Mouse (Mus musculus): ENCODE measurements around the gene Ppp1ca. TPM values are rescaled to one million over a fixed set of nuclear protein-coding genes. Genes with fewer than 3 reads are reported as not detected.
A peak's percentile ranks its signal among the peaks of the same experiment; 100 is the strongest.

Ppp1ca gene
- polyA plus RNA-seq, 1 experiment = 421 TPM

DNA sequence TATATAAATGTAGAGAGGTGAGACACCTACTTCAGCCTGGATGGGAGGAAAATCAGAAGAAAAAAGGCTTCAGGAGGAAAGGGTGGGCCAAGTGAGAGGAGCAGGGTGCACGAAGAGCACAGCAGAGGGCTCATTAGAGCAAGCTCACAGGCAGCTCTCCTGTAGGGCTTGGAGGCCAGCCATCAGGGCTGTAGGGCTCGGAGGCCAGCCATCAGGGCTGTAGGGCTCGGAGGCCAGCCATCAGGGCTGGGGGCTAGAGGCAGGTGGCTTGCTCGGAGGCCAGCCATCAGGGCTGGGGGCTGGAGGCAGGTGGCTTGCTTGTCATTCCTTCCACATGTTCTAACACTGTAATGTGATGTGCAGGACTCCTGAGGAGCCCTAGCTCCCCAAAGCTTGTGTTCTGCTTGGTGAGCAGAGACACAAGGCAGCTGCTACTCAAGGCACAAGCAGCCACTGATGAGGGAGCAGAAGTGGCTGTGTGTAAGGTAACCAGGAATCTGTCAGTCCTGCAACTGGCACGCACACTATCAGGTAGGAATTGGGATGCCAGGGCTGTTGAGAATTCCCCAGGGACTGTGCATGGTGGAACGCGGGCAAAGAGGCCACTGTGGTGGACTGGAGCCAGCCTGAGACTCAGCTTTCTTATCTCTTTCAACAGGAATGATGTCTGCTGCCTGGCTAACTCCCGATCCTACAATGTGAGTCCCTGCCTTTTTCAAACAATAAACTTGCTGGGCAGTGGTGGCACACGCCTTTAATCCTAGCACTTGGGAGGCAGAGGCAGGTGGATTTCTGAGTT lies 25.0 kb upstream of the Ppp1ca start:
- TF ChIP-seq POLR2A (IDR thresholded peaks at IDR 0.05; ENCODE audit: extremely low read depth, insufficient read depth, low read length) (no peak), CTCF (IDR thresholded peaks at IDR 0.05; ENCODE audit: extremely low read depth, insufficient read depth, low read length) (no peak)
- Histone ChIP-seq H3K27ac (ENCODE audit: insufficient read depth, low read length) (no peak overlapping the region), H3K4me3 (ENCODE audit: insufficient read depth, low read length) (no peak overlapping the region), H3K4me1 (ENCODE audit: control insufficient read depth, insufficient read depth, low read length) (peaks cover 4% of the 10 kb centered on the region)

DNA sequence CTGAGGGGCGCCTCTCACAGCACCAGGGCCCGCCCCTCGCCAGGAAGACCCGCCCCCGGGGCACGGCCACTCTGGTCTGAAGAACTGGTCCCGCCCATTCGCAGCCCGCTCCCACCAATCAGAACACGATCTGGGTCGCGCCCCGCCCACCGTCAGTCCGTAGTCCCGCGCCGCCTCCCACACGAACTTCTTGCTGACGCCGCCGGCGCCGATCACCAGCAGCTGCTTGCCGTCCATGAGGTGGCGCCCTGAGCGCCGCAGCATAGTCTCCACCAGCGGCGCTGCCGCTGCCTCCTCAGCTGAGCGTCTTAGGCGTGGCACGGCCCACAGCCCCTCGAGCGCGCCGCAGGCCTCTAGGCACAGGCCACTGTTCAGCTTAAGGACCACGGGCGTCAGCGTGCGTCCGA lies 22.5 kb upstream of the Ppp1ca start:
- TF ChIP-seq POLR2A (IDR thresholded peaks at IDR 0.05; ENCODE audit: extremely low read depth, insufficient read depth, low read length) (peak; percentile 89), CTCF (IDR thresholded peaks at IDR 0.05; ENCODE audit: extremely low read depth, insufficient read depth, low read length) (peak; percentile 60)
- peak overlapping the region; percentile 39 for H3K4me3 ChIP-seq (ENCODE audit: insufficient read depth, low read length)
- peak overlapping the region; percentile 76 for H3K27ac ChIP-seq (ENCODE audit: insufficient read depth, low read length)
- H3K4me1 ChIP-seq (ENCODE audit: control insufficient read depth, insufficient read depth, low read length) = no peaks in the 10 kb centered on the region

DNA sequence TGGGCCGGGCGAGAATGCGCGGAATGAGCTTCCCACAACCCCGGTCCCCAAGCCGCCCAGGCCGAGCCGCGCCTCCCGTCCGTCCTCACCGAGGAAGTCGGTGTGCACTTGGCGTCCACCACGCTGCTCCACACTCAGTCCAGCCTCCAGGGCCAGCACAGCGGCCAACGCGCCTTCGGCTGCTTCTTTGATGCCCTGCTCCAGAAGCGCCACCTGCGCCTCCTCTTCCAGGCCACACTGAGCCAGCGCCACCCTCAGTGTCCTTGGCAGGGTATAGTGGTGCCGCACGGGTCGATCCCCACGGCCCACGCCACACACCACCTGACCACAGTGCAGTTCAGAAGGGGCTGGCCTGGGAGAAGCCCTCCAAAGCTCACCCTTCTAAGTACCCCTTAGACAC lies 22.1 kb upstream of the Ppp1ca start:
- no peak for TF ChIP-seq POLR2A (IDR thresholded peaks at IDR 0.05; ENCODE audit: extremely low read depth, insufficient read depth, low read length)
- no peak for TF ChIP-seq CTCF (IDR thresholded peaks at IDR 0.05; ENCODE audit: extremely low read depth, insufficient read depth, low read length)
- no peaks in the 10 kb centered on the region for H3K4me1 ChIP-seq (ENCODE audit: control insufficient read depth, insufficient read depth, low read length)
- H3K4me3 ChIP-seq (ENCODE audit: insufficient read depth, low read length) = peak overlapping the region; percentile 39
- peak overlapping the region; percentile 76 for H3K27ac ChIP-seq (ENCODE audit: insufficient read depth, low read length)

DNA sequence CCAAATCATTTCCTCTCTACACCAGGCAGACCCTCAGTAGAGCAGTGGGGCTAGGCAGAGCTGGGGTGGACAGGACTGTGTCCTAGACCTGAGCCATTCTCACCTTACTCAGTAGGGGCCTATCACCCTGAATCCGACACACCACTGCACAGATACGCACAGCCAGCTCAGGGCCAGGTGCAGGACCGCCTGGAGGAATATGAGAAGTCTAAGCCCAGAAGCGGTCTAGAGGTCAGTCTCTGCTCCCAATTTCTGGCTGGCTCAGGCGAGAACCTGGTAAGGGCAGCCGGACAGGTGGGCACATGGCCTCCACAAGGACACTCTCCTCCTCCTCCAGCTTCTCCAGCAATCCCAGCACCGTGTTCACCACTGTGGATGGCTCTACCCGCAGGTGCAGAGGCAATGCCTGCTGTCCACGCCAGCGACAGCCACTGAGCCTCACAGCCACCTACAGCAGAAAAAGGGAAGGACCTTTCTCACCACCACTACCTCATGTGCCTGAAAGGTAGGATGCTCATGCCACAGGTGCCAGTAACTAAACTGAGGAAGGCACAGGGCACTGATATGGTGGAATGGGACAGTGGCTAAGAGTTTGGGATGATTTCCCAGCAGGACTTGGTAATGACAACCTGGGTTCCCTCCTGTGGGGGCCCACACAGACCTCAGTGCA lies 21.0 kb upstream of the Ppp1ca start:
- Histone ChIP-seq H3K27ac (ENCODE audit: insufficient read depth, low read length) (no peak overlapping the region), H3K4me1 (ENCODE audit: control insufficient read depth, insufficient read depth, low read length) (no peaks in the 10 kb centered on the region), H3K4me3 (ENCODE audit: insufficient read depth, low read length) (no peak overlapping the region)
- TF ChIP-seq CTCF (IDR thresholded peaks at IDR 0.05; ENCODE audit: extremely low read depth, insufficient read depth, low read length) = no peak

DNA sequence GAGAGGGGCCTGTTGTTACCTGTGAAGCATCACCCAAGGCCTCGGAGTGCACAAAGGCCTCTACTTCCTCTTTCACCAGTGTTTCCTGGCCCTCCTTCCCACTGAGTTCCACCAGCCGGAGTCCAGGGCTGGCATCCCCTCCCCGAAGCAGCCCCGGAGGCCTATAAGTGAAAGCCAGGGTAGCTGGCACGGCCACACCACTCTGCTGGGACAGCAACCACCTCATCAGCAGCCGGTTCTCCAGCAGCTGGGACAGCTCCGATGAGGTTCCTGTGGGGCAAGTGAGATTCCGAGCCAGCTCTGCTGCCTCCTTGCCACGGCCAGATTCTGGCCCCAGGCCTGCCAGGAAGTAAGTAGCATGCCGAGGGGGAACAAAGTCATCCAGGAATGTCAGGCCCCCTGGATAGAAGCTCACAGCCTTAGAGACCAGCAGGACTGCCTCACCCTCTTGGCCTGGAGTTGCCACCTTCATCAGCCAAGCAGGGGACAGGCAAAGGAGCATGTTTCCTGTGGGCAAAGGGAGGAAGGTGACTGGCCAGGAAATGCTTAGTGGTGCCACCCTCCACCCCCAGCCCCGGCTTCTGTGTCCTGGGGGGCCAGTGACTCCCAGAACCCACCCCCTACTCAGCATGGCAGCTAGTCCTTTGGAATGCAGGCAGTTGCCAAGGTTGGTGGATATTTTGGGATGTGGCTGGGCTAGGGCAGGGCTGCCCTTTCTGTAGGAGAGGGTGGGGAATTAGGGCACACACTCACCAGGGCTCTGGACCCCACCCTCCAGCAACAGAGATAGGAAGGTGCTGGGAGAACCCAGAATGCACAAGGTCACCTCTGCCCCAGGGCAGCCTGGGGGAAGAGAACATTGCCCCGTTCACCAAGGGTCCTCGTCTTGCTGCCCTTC lies 20.2 kb upstream of the Ppp1ca start:
- Histone ChIP-seq H3K4me1 (ENCODE audit: control insufficient read depth, insufficient read depth, low read length) (no peaks in the 10 kb centered on the region), H3K4me3 (ENCODE audit: insufficient read depth, low read length) (no peak overlapping the region), H3K27ac (ENCODE audit: insufficient read depth, low read length) (no peak overlapping the region)
- TF ChIP-seq POLR2A (IDR thresholded peaks at IDR 0.05; ENCODE audit: extremely low read depth, insufficient read depth, low read length) = no peak
- TF ChIP-seq CTCF (IDR thresholded peaks at IDR 0.05; ENCODE audit: extremely low read depth, insufficient read depth, low read length) = no peak

- no peak overlapping the region for H3K27ac ChIP-seq (ENCODE audit: insufficient read depth, low read length)
- TF ChIP-seq POLR2A (IDR thresholded peaks at IDR 0.05; ENCODE audit: extremely low read depth, insufficient read depth, low read length) (no peak), CTCF (IDR thresholded peaks at IDR 0.05; ENCODE audit: extremely low read depth, insufficient read depth, low read length) (0 out of 2 replicates have a peak, but pooled peaks have one; percentile 9)
- H3K4me1 ChIP-seq (ENCODE audit: control insufficient read depth, insufficient read depth, low read length) = no peaks in the 10 kb centered on the region
- no peak overlapping the region for H3K4me3 ChIP-seq (ENCODE audit: insufficient read depth, low read length)
Measured at GRCm38 (mm10) chr19:4172925-4173324, 18.9 kb upstream of the Ppp1ca start.

DNA sequence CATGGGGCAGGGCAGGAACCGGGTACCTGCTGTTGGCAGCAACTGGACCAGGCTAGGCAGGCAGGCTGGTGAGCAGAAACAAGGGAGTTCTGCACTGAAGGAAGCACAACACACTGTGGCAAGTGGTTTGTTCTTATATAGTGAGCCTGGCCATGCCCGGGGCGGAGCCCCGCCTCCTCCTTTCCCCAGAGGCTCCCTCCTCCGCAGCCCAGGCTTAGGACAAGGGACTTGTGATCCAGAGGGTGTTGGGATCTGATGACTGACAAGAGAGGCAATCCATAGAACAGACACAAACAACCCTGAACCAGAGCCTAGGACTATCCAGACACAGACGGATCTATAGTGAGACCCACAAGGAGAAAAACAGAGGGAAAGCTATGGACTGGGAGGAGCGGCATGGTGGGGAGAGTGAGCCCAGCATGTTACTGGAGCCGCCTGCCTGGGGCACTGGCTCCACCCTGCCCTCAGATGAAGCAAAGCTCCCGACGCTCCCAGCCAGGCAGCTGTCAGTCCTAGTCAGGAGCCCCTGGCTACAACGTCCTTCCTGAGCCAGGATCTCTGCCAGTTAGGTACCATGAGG lies 16.4 kb upstream of the Ppp1ca start, which contains the start of gene Carns1:
TSS of gene Carns1 (minus strand) at position 112 of the 580 bp plus-strand sequence.
- Histone ChIP-seq H3K4me1 (ENCODE audit: control insufficient read depth, insufficient read depth, low read length) (no peaks in the 10 kb centered on the region), H3K27ac (ENCODE audit: insufficient read depth, low read length) (peak within 1 kb of the TSS; percentile 60), H3K4me3 (ENCODE audit: insufficient read depth, low read length) (no peak within 1 kb of the TSS)
- TF ChIP-seq POLR2A (IDR thresholded peaks at IDR 0.05; ENCODE audit: extremely low read depth, insufficient read depth, low read length) = 0 out of 2 replicates have a peak, but pooled peaks have one; percentile 29
- no peak for TF ChIP-seq CTCF (IDR thresholded peaks at IDR 0.05; ENCODE audit: extremely low read depth, insufficient read depth, low read length)

DNA sequence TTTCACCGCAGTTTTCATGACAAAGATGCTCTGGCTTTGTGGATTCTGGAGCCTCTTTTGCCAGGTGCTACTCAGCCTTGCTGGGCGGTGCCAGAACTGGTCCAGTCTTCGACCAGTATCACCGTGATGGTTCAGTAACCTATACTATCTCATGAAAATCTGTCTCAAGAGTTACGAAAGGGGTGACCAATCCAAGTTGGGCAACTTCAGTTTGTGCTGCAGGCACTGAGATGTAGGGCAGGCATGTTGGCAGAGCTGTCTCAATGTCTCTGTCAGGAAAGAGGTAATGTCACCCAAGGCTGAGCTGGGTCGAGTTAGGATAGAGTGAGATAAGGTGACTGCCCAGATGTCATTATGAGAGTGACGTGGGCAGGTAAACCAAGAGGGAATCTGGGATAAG lies 11.5 kb upstream of the Ppp1ca start:
- no peak overlapping the region for H3K4me3 ChIP-seq (ENCODE audit: insufficient read depth, low read length)
- H3K4me1 ChIP-seq (ENCODE audit: control insufficient read depth, insufficient read depth, low read length) = peaks cover 4% of the 10 kb centered on the region
- H3K27ac ChIP-seq (ENCODE audit: insufficient read depth, low read length) = no peak overlapping the region
- TF ChIP-seq POLR2A (IDR thresholded peaks at IDR 0.05; ENCODE audit: extremely low read depth, insufficient read depth, low read length) = no peak
- no peak for TF ChIP-seq CTCF (IDR thresholded peaks at IDR 0.05; ENCODE audit: extremely low read depth, insufficient read depth, low read length)

GRCm38 (mm10) chr19:4181892-4182291 lies 10.0 kb upstream of the Ppp1ca start:
- Histone ChIP-seq H3K4me3 (ENCODE audit: insufficient read depth, low read length) (no peak overlapping the region), H3K27ac (ENCODE audit: insufficient read depth, low read length) (no peak overlapping the region), H3K4me1 (ENCODE audit: control insufficient read depth, insufficient read depth, low read length) (peaks cover 4% of the 10 kb centered on the region)
- TF ChIP-seq CTCF (IDR thresholded peaks at IDR 0.05; ENCODE audit: extremely low read depth, insufficient read depth, low read length) (no peak), POLR2A (IDR thresholded peaks at IDR 0.05; ENCODE audit: extremely low read depth, insufficient read depth, low read length) (0 out of 2 replicates have a peak, but pooled peaks have one; percentile 47)
